In genomic region chr11:24020760-24021159, GRCm38 (mm10) we compare ENCODE assay signal across 33 mouse cellular contexts. TPM values are rescaled to one million over a fixed set of nuclear protein-coding genes. Genes with fewer than 3 reads are reported as not detected.
"Had no signal": no experiment of that assay in that cellular context is flagged by ENCODE, and none has a peak within 500 bp of the region (broad histone marks: within the 10 kb centered on the region; RNA-seq: fewer than 3 reads in every experiment).

No protein-coding gene starts in this region.

- H3K9ac ChIP-seq: heart, embryonic 13.5 days; heart, embryonic 15.5 days; hindbrain, embryonic 12.5 days; hindbrain, embryonic 14.5 days; intestine, embryonic 15.5 days; limb, embryonic 12.5 days; liver, embryonic 13.5 days; liver, embryonic 15.5 days; liver, postnatal 0 days had no signal

- H3K27ac ChIP-seq: gastrocnemius, adult 2 months; heart, embryonic 13.5 days; heart, embryonic 15.5 days; hindbrain, embryonic 10.5 days; hindbrain, embryonic 12.5 days; hindbrain, embryonic 14.5 days; intestine, embryonic 15.5 days; layer of hippocampus, adult 2 months; left cerebral cortex, adult 2 months; limb, embryonic 10.5 days; limb, embryonic 12.5 days; liver, embryonic 13.5 days; liver, embryonic 15.5 days had no signal

- DNase-seq: gastrocnemius, adult 2 months; gastrocnemius, postnatal 10 days; gastrocnemius, postnatal 25 days; kidney, adult 18-20 months; kidney, adult 8-10 months; kidney, postnatal 10 days; kidney, postnatal 25 days; kidney, postnatal 4 days; liver, embryonic 13.5 days; liver, postnatal 0 days had no signal

- ATAC-seq: forebrain, embryonic 16.5 days; hindbrain, embryonic 16.5 days; inflammation-experienced regulatory T-cells, adult 6 months; intestine, embryonic 15.5 days; intestine, postnatal 0 days; liver, postnatal 0 days had no signal

- H3K27me3 ChIP-seq: heart, embryonic 13.5 days; heart, embryonic 15.5 days; hindbrain, embryonic 12.5 days; intestine, embryonic 15.5 days; limb, embryonic 12.5 days; liver, embryonic 13.5 days; liver, embryonic 15.5 days had no signal

- H3K4me2 ChIP-seq: heart, embryonic 13.5 days; heart, embryonic 15.5 days; hindbrain, embryonic 12.5 days; hindbrain, embryonic 14.5 days; intestine, embryonic 15.5 days; limb, embryonic 12.5 days; liver, embryonic 11.5 days; liver, embryonic 13.5 days; liver, embryonic 15.5 days had no signal

- H3K9me3 ChIP-seq: heart, embryonic 13.5 days; heart, embryonic 15.5 days; hindbrain, embryonic 10.5 days; hindbrain, embryonic 12.5 days; intestine, embryonic 15.5 days; limb, embryonic 10.5 days; limb, embryonic 12.5 days; liver, embryonic 13.5 days; liver, embryonic 15.5 days had no signal

- H3K36me3 ChIP-seq: heart, embryonic 13.5 days; heart, embryonic 15.5 days; hindbrain, embryonic 10.5 days; hindbrain, embryonic 12.5 days; intestine, embryonic 15.5 days; limb, embryonic 10.5 days; limb, embryonic 12.5 days; liver, embryonic 13.5 days; liver, embryonic 15.5 days had no signal

- H3K4me3 ChIP-seq: gastrocnemius, adult 2 months; heart, embryonic 13.5 days; heart, embryonic 15.5 days; hindbrain, embryonic 10.5 days; hindbrain, embryonic 12.5 days; intestine, embryonic 15.5 days; layer of hippocampus, adult 2 months; left cerebral cortex, adult 2 months; limb, embryonic 10.5 days; limb, embryonic 12.5 days; liver, embryonic 13.5 days; liver, embryonic 15.5 days had no signal

- H3K4me1 ChIP-seq: hindbrain, embryonic 10.5 days; intestine, embryonic 15.5 days; limb, embryonic 12.5 days; liver, embryonic 13.5 days; liver, embryonic 15.5 days had no signal

RNA-seq across cellular contexts. Expression of gene A830031A19Rik, which starts 54.1 kb away (rescaled TPM):
- total RNA-seq: gastrocnemius, adult 2 months; gastrocnemius, postnatal 10 days; gastrocnemius, postnatal 25 days; gastrocnemius, postnatal 4 days; granulocyte monocyte progenitor cell, adult 5-6 weeks; heart, postnatal 25 days had no signal
- polyA plus RNA-seq: forebrain, embryonic 16.5 days; heart, embryonic 13.5 days; heart, embryonic 15.5 days; heart, postnatal 0 days; hindbrain, embryonic 10.5 days; hindbrain, embryonic 12.5 days; hindbrain, embryonic 14.5 days; inflammation-experienced regulatory T-cells, adult 6 months; intestine, embryonic 15.5 days; intestine, postnatal 0 days; kidney, embryonic 14.5 days; kidney, embryonic 16.5 days; limb, embryonic 10.5 days; limb, embryonic 12.5 days; limb, embryonic 14.5 days; liver, embryonic 11.5 days; liver, embryonic 13.5 days; liver, embryonic 15.5 days; liver, postnatal 0 days had no signal

RNA-seq across cellular contexts. Expression of gene Bcl11a, which starts 57.1 kb away (rescaled TPM):
- total RNA-seq: gastrocnemius, adult 2 months had no signal
